Comparison of ENCODE assay signal across 19 mouse cellular contexts in the genomic region with DNA sequence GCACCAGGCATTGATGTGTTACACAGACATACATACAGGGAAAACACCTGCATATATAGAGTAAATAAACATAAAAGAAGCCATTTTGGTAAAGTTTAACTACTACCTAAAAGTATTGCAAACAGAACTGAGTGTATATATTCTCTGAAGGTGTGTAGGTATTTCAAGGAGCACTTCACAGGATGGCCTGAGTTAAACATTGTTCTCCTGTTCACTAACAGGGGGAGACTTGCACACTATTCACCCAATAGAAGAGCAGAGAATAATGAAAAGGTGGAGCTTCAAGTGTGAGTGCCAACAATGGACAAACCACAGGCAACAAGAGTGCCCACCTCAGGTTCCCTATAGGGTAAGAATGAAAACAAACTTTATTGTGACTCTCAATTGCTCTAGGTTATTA.
"Had no signal": no experiment of that assay in that cellular context is flagged by ENCODE, and none has a peak within 500 bp of the region (broad histone marks: within the 10 kb centered on the region; RNA-seq: fewer than 3 reads in every experiment).

No protein-coding gene starts in this region.

- ATAC-seq: liver, embryonic 12.5 days; midbrain, embryonic 13.5 days; midbrain, embryonic 16.5 days had no signal

- H3K27ac ChIP-seq: limb, embryonic 15.5 days; liver, embryonic 12.5 days; liver, embryonic 14.5 days; midbrain, embryonic 10.5 days; midbrain, embryonic 13.5 days; neural tube, embryonic 13.5 days; neural tube, embryonic 15.5 days had no signal

- H3K9ac ChIP-seq: limb, embryonic 15.5 days; liver, embryonic 12.5 days; liver, embryonic 14.5 days; midbrain, embryonic 13.5 days; neural tube, embryonic 13.5 days; neural tube, embryonic 15.5 days had no signal

- H3K4me3 ChIP-seq: limb, embryonic 15.5 days; liver, embryonic 12.5 days; midbrain, embryonic 10.5 days; midbrain, embryonic 13.5 days; myocyte; neural tube, embryonic 13.5 days; neural tube, embryonic 15.5 days had no signal

- H3K27me3 ChIP-seq: limb, embryonic 15.5 days; liver, embryonic 12.5 days; midbrain, embryonic 13.5 days; neural tube, embryonic 13.5 days; neural tube, embryonic 15.5 days had no signal

- H3K4me2 ChIP-seq: limb, embryonic 15.5 days; liver, embryonic 12.5 days; midbrain, embryonic 13.5 days; neural tube, embryonic 13.5 days; neural tube, embryonic 15.5 days had no signal

- DNase-seq: lung, adult 18-20 months; lung, postnatal 4 days; retina, postnatal 1 day; right cerebral cortex, adult 18-20 months; right cerebral cortex, postnatal 25 days; right cerebral cortex, postnatal 4 days; spleen, adult 18-20 months; thymus, adult 18-20 months; thymus, postnatal 14 days; thymus, postnatal 36 days had no signal

- H3K9me3 ChIP-seq: limb, embryonic 15.5 days; liver, embryonic 12.5 days; midbrain, embryonic 10.5 days; midbrain, embryonic 13.5 days; neural tube, embryonic 13.5 days; neural tube, embryonic 15.5 days had no signal

- H3K36me3 ChIP-seq: limb, embryonic 15.5 days; liver, embryonic 12.5 days; midbrain, embryonic 10.5 days; midbrain, embryonic 13.5 days; neural tube, embryonic 13.5 days; neural tube, embryonic 15.5 days had no signal

- H3K4me1 ChIP-seq: limb, embryonic 15.5 days; liver, embryonic 12.5 days; neural tube, embryonic 15.5 days had no signal
